Mouse (Mus musculus): ENCODE measurements around the gene Sult5a1. TPM values are rescaled to one million over a fixed set of nuclear protein-coding genes. Genes with fewer than 3 reads are reported as not detected.
A peak's percentile ranks its signal among the peaks of the same experiment; 100 is the strongest.

The Sult5a1 gene
- polyA plus RNA-seq, 1 experiment from 2014 or later = 8.1 TPM

DNA sequence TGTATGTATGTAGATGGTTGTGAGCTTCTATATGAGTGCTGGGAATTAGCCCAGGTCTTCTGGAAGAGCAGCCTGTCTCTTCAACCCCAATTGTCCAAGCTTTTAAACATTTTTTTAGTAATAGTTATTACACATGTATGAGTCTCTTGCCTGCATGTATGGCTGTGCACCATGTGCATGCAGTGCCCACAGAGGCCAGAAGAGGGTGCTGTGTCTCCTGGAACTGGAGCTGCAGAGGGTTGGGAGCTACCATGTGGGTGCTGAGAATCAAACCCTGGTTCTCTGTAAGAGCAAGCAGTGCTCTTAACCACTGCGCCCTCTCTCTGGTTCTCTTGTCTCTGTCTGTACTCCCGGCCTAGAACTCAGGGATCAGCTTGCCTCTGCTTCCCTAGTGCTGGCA is 25.2 kb downstream of the Sult5a1 start:
- 97% methylated on average over 2 of the region's 2 CpGs for WGBS
- no peak overlapping the region for H3K9ac ChIP-seq
- no peaks in the 10 kb centered on the region for H3K36me3 ChIP-seq
- peaks cover 21% of the 10 kb centered on the region for H3K4me1 ChIP-seq
- no peaks in the 10 kb centered on the region for H3K9me3 ChIP-seq (replicated peaks)
- no peak overlapping the region for H3K4me2 ChIP-seq (replicated peaks)
- H3K27ac ChIP-seq = no peak overlapping the region
- H3K27me3 ChIP-seq = peaks cover 3% of the 10 kb centered on the region; the same call in 1 of the 2 replicates
- no peak for ATAC-seq (ENCODE audit: low FRiP score)
- H3K4me3 ChIP-seq = no peak overlapping the region

- ATAC-seq (ENCODE audit: low FRiP score) = no peak
- H3K27me3 ChIP-seq = peaks cover 14% of the 10 kb centered on the region; the same call in 1 of the 2 replicates
- no peak overlapping the region for H3K4me3 ChIP-seq
- H3K36me3 ChIP-seq = no peaks in the 10 kb centered on the region
- H3K4me1 ChIP-seq = peaks cover 15% of the 10 kb centered on the region
- no peak overlapping the region for H3K4me2 ChIP-seq (replicated peaks)
- no peak overlapping the region for H3K27ac ChIP-seq
- 62% methylated on average over 9 of the region's 9 CpGs for WGBS
- no peak overlapping the region for H3K9ac ChIP-seq
- H3K9me3 ChIP-seq (replicated peaks) = no peaks in the 10 kb centered on the region
Measured at GRCm38 (mm10) chr8:123131041-123131440, 27.1 kb downstream of the Sult5a1 start.

DNA sequence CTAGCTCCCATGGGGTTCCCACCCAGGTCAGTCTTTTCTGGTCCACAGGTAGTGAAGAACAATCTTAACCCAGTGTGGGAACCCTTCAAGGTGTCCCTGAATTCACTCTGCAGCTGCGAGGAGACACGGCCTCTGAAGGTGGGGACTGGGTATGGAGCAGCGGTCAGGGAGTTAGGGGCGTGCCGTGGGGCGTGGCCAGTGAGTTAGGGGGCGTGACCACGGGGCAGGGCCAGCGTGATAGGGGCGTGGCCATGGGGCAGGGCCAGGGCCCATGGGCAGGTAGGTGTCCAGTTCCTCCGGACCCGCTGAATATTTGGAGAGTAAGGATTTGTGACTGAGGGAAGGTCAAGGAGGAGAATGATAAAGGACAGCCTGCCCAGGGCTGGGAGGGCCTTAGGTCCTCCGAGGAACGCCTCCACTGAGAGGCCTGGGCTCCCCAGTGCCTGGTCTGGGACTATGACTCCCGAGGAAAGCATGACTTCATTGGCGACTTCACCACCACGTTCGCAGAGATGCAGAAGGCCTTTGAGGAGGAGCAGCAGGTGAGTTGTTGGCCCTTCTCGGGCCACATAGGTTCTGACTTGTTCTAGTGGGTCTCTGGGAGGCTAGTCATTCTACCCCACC is 31.8 kb downstream of the Sult5a1 start:
- Histone ChIP-seq H3K4me1 (no peaks in the 10 kb centered on the region), H3K4me2 (replicated peaks) (no peak overlapping the region), H3K36me3 (no peaks in the 10 kb centered on the region), H3K9me3 (replicated peaks) (no peaks in the 10 kb centered on the region), H3K9ac (no peak overlapping the region), H3K27ac (no peak overlapping the region), H3K27me3 (peaks cover 36% of the 10 kb centered on the region), H3K4me3 (no peak overlapping the region)
- no peak; the same call in 1 of the 2 replicates for ATAC-seq (ENCODE audit: low FRiP score)
- WGBS = 7% methylated on average over 19 of the region's 19 CpGs

DNA sequence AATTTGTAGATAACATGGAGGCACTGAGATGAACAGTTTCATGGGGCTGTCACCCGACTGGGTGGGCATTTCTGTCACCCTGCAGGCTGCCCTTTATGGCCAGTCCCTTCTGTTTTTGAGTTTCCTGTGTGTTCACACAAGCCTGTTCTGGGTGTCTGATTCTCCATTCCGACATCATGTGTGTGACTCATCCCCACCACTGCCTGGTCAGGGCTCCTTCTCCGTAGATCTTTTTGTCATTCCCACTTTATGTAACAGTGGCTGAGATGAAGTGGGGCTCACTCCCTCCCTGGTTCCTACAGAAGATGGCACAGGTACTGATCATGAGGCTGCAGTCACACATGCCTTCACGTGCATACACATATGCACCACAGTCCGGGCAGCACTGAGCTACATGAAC is 35.4 kb downstream of the Sult5a1 start:
- Histone ChIP-seq H3K4me3 (no peak overlapping the region), H3K9me3 (replicated peaks) (no peaks in the 10 kb centered on the region), H3K27me3 (peaks cover 62% of the 10 kb centered on the region), H3K4me1 (peaks cover 6% of the 10 kb centered on the region), H3K9ac (no peak overlapping the region), H3K36me3 (no peaks in the 10 kb centered on the region), H3K4me2 (replicated peaks) (no peak overlapping the region), H3K27ac (no peak overlapping the region)
- no peak for ATAC-seq (ENCODE audit: low FRiP score)
- WGBS = 87% methylated on average over 5 of the region's 5 CpGs

DNA sequence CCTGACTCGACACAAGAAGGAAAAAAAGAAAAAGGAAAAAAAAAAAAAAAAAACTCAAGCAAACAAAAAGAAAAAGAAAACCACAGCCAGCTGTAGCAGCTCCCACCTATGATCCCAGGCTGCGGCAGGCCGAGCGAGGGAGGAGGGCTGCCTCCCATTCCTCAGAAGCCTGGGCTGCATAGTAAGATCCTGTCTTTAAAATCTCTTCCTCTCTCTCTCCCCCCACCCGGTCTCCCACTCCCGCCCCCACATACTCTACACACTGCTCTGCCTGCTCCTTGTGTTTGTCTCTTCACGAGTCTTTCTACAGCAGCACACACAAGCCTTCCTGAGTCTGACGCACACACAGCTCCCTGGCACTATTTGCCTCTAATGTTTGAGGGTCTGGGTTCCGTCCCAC is 36.1 kb downstream of the Sult5a1 start:
- no peak overlapping the region for H3K4me2 ChIP-seq (replicated peaks)
- H3K27ac ChIP-seq = no peak overlapping the region
- H3K36me3 ChIP-seq = no peaks in the 10 kb centered on the region
- 68% methylated on average over 9 of the region's 9 CpGs for WGBS
- H3K9ac ChIP-seq = no peak overlapping the region
- peaks cover 12% of the 10 kb centered on the region for H3K4me1 ChIP-seq
- no peak overlapping the region for H3K4me3 ChIP-seq
- no peaks in the 10 kb centered on the region for H3K9me3 ChIP-seq (replicated peaks)
- no peak for ATAC-seq (ENCODE audit: low FRiP score)
- peaks cover 63% of the 10 kb centered on the region for H3K27me3 ChIP-seq

DNA sequence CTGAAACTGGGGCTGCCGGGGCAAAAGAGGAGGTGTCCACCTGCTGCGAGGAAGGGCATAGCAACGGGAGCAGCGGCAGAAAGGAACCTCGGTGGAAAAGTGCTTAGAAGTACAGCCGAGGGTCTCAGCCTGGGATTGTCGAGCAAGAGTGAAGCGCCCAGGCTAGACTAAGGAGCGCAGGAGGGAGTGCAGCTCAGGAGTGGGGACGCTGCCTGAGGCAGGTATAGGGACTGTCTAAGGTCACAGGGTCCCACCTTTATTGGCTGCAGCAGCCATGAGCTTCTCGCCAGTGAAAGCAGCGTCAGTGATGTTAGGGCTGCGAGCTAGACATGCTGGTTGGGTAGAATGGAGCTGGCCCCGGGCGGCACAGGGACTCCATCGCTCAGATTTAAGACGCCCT is 40.4 kb downstream of the Sult5a1 start:
- Histone ChIP-seq H3K27me3 (peaks cover 66% of the 10 kb centered on the region), H3K9me3 (replicated peaks) (no peaks in the 10 kb centered on the region), H3K36me3 (no peaks in the 10 kb centered on the region), H3K27ac (no peak overlapping the region), H3K9ac (0 out of 2 replicates have a peak overlapping the region, but pooled peaks have one; percentile 40), H3K4me2 (replicated peaks) (peak overlapping the region; percentile 78), H3K4me1 (peaks cover 19% of the 10 kb centered on the region), H3K4me3 (peak overlapping the region; percentile 47)
- ATAC-seq (ENCODE audit: low FRiP score) = no peak
- WGBS = 2% methylated on average over 17 of the region's 17 CpGs

GRCm38 (mm10) chr8:123117127-123117731 is 40.9 kb downstream of the Sult5a1 start, which contains the start of gene Cpne7:
Cpne7 (plus strand) TSS chr8:123117374.
- Histone ChIP-seq H3K36me3 (no peaks in the 10 kb centered on the region), H3K4me2 (replicated peaks) (peak within 1 kb of the TSS; percentile 78), H3K27ac (no peak within 1 kb of the TSS), H3K9ac (peak within 1 kb of the TSS; percentile 40), H3K4me3 (peak within 1 kb of the TSS; percentile 47), H3K4me1 (peaks cover 19% of the 10 kb centered on the region), H3K27me3 (peaks cover 61% of the 10 kb centered on the region), H3K9me3 (replicated peaks) (no peaks in the 10 kb centered on the region)
- under 1% methylated on average over 50 of the region's 51 CpGs for WGBS
- ATAC-seq (ENCODE audit: low FRiP score) = no peak

GRCm38 (mm10) chr8:123114644-123115043 is 43.5 kb downstream of the Sult5a1 start:
- peaks cover 53% of the 10 kb centered on the region for H3K27me3 ChIP-seq
- ATAC-seq (ENCODE audit: low FRiP score) = no peak
- H3K4me2 ChIP-seq (replicated peaks) = no peak overlapping the region
- no peak overlapping the region for H3K9ac ChIP-seq
- WGBS = 67% methylated on average over 3 of the region's 3 CpGs
- H3K4me1 ChIP-seq = peaks cover 19% of the 10 kb centered on the region
- H3K4me3 ChIP-seq = no peak overlapping the region
- no peak overlapping the region for H3K27ac ChIP-seq
- no peaks in the 10 kb centered on the region for H3K36me3 ChIP-seq
- H3K9me3 ChIP-seq (replicated peaks) = no peaks in the 10 kb centered on the region

DNA sequence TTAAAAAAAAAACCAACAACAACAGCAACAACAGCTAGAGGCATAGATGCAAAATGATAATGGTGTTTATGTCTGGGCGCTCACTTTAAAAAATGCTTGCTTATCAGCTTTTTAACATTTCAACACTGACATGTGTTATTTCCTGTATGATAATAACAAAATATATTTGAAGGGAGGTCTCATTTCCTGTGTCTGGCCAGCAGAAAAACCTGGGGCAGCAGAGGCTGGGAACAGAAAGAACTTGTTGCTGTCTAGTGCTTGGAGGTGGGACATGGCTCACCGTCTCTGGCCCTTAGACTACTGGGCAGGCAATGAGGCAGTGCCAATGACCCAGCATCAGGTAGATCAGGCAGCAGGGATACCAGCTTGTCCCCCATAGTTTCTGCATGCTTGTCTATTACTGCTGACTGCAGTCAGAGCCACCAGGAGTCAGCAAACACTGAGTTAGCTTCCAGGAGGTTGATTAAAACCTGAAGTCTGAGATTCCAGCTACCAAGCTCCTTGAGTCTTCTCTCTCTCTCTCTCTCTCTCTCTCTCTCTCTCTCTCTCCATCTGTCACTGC is 44.1 kb downstream of the Sult5a1 start:
- no peak overlapping the region for H3K27ac ChIP-seq
- no peak for ATAC-seq (ENCODE audit: low FRiP score)
- no peak overlapping the region for H3K9ac ChIP-seq
- no peaks in the 10 kb centered on the region for H3K9me3 ChIP-seq (replicated peaks)
- H3K4me3 ChIP-seq = no peak overlapping the region
- peaks cover 19% of the 10 kb centered on the region for H3K4me1 ChIP-seq
- 67% methylated on average over 2 of the region's 2 CpGs for WGBS
- peaks cover 46% of the 10 kb centered on the region for H3K27me3 ChIP-seq
- H3K36me3 ChIP-seq = no peaks in the 10 kb centered on the region
- H3K4me2 ChIP-seq (replicated peaks) = no peak overlapping the region

DNA sequence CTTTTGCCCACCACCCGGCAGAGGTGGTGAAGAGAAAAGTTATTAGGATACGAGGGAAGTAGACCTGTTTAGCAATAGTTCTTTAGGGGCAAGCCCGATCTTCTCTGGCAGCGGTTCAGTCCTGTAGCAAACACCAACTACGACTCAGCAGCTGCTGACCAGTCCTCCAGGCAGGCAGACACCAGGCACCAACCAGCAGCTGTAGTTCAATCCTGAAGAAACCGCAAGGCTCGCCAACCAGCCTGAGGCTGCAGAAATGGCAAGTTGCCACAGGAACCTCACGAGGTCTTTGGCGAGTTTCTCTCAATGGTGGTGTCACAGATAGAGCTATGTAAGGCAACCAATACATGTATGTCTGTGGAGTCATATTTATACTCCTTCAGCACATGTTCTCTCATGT is 45.2 kb downstream of the Sult5a1 start:
- no peaks in the 10 kb centered on the region for H3K36me3 ChIP-seq
- H3K9ac ChIP-seq = no peak overlapping the region
- H3K27ac ChIP-seq = no peak overlapping the region
- no peak overlapping the region for H3K4me3 ChIP-seq
- ATAC-seq (ENCODE audit: low FRiP score) = no peak
- peaks cover 15% of the 10 kb centered on the region for H3K4me1 ChIP-seq
- H3K9me3 ChIP-seq (replicated peaks) = no peaks in the 10 kb centered on the region
- H3K27me3 ChIP-seq = peaks cover 35% of the 10 kb centered on the region
- 85% methylated on average over 9 of the region's 9 CpGs for WGBS
- no peak overlapping the region for H3K4me2 ChIP-seq (replicated peaks)

GRCm38 (mm10) chr8:123110649-123111048 is 47.5 kb downstream of the Sult5a1 start:
- Histone ChIP-seq H3K36me3 (no peaks in the 10 kb centered on the region; the same call in 1 of the 2 replicates), H3K27ac (no peak overlapping the region)
- 22% methylated on average over 4 of the region's 4 CpGs for WGBS

GRCm38 (mm10) chr8:123108953-123109352 is 49.2 kb downstream of the Sult5a1 start:
- WGBS = 82% methylated on average over 5 of the region's 5 CpGs

More at GRCm38 (mm10) chr8:123110649-123111048, 47.5 kb downstream of the Sult5a1 start:
- ATAC-seq (ENCODE audit: low FRiP score) = no peak; the same call in 1 of the 2 replicates
- no peaks in the 10 kb centered on the region for H3K9me3 ChIP-seq (replicated peaks)
- H3K4me1 ChIP-seq = no peaks in the 10 kb centered on the region
- no peak overlapping the region for H3K9ac ChIP-seq
- peaks cover 13% of the 10 kb centered on the region for H3K27me3 ChIP-seq
- H3K4me3 ChIP-seq = no peak overlapping the region
- H3K4me2 ChIP-seq (replicated peaks) = no peak overlapping the region

More at GRCm38 (mm10) chr8:123108953-123109352, 49.2 kb downstream of the Sult5a1 start:
- no peak overlapping the region for H3K9ac ChIP-seq
- H3K4me1 ChIP-seq = peaks cover 2% of the 10 kb centered on the region; the same call in 1 of the 2 replicates
- no peak overlapping the region for H3K4me2 ChIP-seq (replicated peaks)
- peaks cover under 1% of the 10 kb centered on the region; the same call in 1 of the 2 replicates for H3K27me3 ChIP-seq
- no peak overlapping the region for H3K4me3 ChIP-seq
- H3K36me3 ChIP-seq = peaks cover 16% of the 10 kb centered on the region
- H3K27ac ChIP-seq = no peak overlapping the region
- H3K9me3 ChIP-seq (replicated peaks) = no peaks in the 10 kb centered on the region
- no peak for ATAC-seq (ENCODE audit: low FRiP score)
